Mouse (Mus musculus): ENCODE data around the gene Inpp4a.

DNA sequence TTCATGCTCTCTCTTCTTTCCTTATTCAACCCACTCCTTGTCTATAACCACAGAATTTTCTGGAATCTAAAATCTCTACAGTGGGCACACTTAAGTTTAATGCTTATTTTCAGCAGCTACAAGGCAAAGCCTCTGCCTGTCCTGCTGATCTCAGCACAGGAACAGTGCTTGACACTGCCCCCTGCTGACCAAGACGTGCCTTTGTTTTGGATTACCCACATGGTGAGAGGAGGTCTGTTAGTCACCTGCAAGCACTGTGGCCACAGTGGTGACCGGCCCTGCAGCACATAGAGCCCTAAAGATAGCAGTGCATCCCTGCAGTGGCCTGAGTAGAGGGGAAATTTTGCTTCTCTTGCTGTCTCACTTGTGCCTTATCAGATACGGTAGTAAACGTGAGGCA, 102.0 kb downstream of the Inpp4a start:
- TF ChIP-seq MYC (IDR thresholded peaks at IDR 0.05; ENCODE audit: low read depth, low read length), result peak; percentile 71
- no peak for TF ChIP-seq USF1 (IDR thresholded peaks at IDR 0.05; ENCODE audit: low read depth, low read length)
- TF ChIP-seq CTCF (conservative IDR thresholded peaks at IDR 0.05 in 1 of 2, IDR thresholded peaks at IDR 0.05 in 1 of 2; ENCODE audit: low read depth in 2 of 2, low read length in 2 of 2), result peak; percentile 69 to 87
